Mouse (Mus musculus): ENCODE data around the gene Syt8. TPM values are rescaled to one million over a fixed set of nuclear protein-coding genes. Genes with fewer than 3 reads are reported as not detected.

The Syt8 gene
- polyA plus RNA-seq, 1 experiment from 2014 or later: not detected

- ATAC-seq (ENCODE audit: low read depth): no peak
- Histone ChIP-seq H3K27ac (no peak overlapping the region), H3K4me3 (replicated peaks) (no peak overlapping the region), H3K4me1 (replicated peaks) (peaks cover 14% of the 10 kb centered on the region), H3K36me3 (no peaks in the 10 kb centered on the region), H3K4me2 (no peak overlapping the region), H3K9me3 (replicated peaks) (no peaks in the 10 kb centered on the region), H3K27me3 (no peaks in the 10 kb centered on the region; the same call in 1 of the 2 replicates), H3K9ac (no peak overlapping the region)
- 70% methylated on average over 13 of the region's 13 CpGs for WGBS (ENCODE audit: insufficient replicate concordance)
- DNase-seq: no peak
Measured at GRCm38 (mm10) chr7:142476795-142477452, 42.3 kb downstream of the Syt8 start.

GRCm38 (mm10) chr7:142478001-142478400, 43.4 kb downstream of the Syt8 start:
- Histone ChIP-seq H3K9ac (no peak overlapping the region), H3K9me3 (replicated peaks) (no peaks in the 10 kb centered on the region), H3K4me3 (replicated peaks) (no peak overlapping the region), H3K27me3 (peaks cover 1% of the 10 kb centered on the region; the same call in 1 of the 2 replicates), H3K27ac (no peak overlapping the region), H3K4me1 (replicated peaks) (peaks cover 16% of the 10 kb centered on the region), H3K36me3 (no peaks in the 10 kb centered on the region), H3K4me2 (no peak overlapping the region)
- DNase-seq (no peak), ATAC-seq (ENCODE audit: low read depth) (no peak)
- WGBS (ENCODE audit: insufficient replicate concordance): 68% methylated on average over 6 of the region's 6 CpGs

GRCm38 (mm10) chr7:142478574-142478973, 43.9 kb downstream of the Syt8 start:
- Histone ChIP-seq H3K9ac (no peak overlapping the region), H3K36me3 (no peaks in the 10 kb centered on the region), H3K27ac (no peak overlapping the region), H3K4me3 (replicated peaks) (no peak overlapping the region), H3K9me3 (replicated peaks) (no peaks in the 10 kb centered on the region), H3K4me1 (replicated peaks) (peaks cover 16% of the 10 kb centered on the region), H3K4me2 (no peak overlapping the region), H3K27me3 (peaks cover 4% of the 10 kb centered on the region; the same call in 1 of the 2 replicates)
- ATAC-seq (ENCODE audit: low read depth) (no peak), DNase-seq (no peak)
- WGBS (ENCODE audit: insufficient replicate concordance): 63% methylated on average over 2 of the region's 2 CpGs

- peaks cover 16% of the 10 kb centered on the region for H3K4me1 ChIP-seq (replicated peaks)
- no peak overlapping the region for H3K4me3 ChIP-seq (replicated peaks)
- ATAC-seq (ENCODE audit: low read depth): no peak
- H3K27me3 ChIP-seq: peaks cover 4% of the 10 kb centered on the region; the same call in 1 of the 2 replicates
- no peak overlapping the region for H3K4me2 ChIP-seq
- H3K27ac ChIP-seq: no peak overlapping the region
- no peaks in the 10 kb centered on the region for H3K9me3 ChIP-seq (replicated peaks)
- no peak overlapping the region for H3K9ac ChIP-seq
- no peak for DNase-seq
- no peaks in the 10 kb centered on the region for H3K36me3 ChIP-seq
Measured at GRCm38 (mm10) chr7:142479307-142479706, 44.7 kb downstream of the Syt8 start.

- DNase-seq: no peak
- Histone ChIP-seq H3K27me3 (peaks cover 4% of the 10 kb centered on the region; the same call in 1 of the 2 replicates), H3K36me3 (no peaks in the 10 kb centered on the region), H3K9ac (no peak overlapping the region), H3K4me1 (replicated peaks) (peaks cover 16% of the 10 kb centered on the region), H3K9me3 (replicated peaks) (no peaks in the 10 kb centered on the region), H3K27ac (no peak overlapping the region), H3K4me3 (replicated peaks) (no peak overlapping the region), H3K4me2 (no peak overlapping the region)
- no peak for ATAC-seq (ENCODE audit: low read depth)
- 59% methylated on average over 3 of the region's 3 CpGs for WGBS (ENCODE audit: insufficient replicate concordance)
Measured at GRCm38 (mm10) chr7:142479886-142480285, 45.2 kb downstream of the Syt8 start.

GRCm38 (mm10) chr7:142480661-142481060, 46.0 kb downstream of the Syt8 start:
- WGBS (ENCODE audit: insufficient replicate concordance): 60% methylated on average over 3 of the region's 3 CpGs
- H3K9ac ChIP-seq: no peak overlapping the region
- no peaks in the 10 kb centered on the region for H3K36me3 ChIP-seq
- peaks cover 16% of the 10 kb centered on the region for H3K4me1 ChIP-seq (replicated peaks)
- no peaks in the 10 kb centered on the region for H3K9me3 ChIP-seq (replicated peaks)
- no peak for ATAC-seq (ENCODE audit: low read depth)
- no peak overlapping the region for H3K4me2 ChIP-seq
- no peak for DNase-seq
- H3K27ac ChIP-seq: peak overlapping the region; percentile 73; the same call in 1 of the 2 replicates
- peaks cover 6% of the 10 kb centered on the region; the same call in 1 of the 2 replicates for H3K27me3 ChIP-seq
- H3K4me3 ChIP-seq (replicated peaks): no peak overlapping the region

GRCm38 (mm10) chr7:142481186-142481567, 46.5 kb downstream of the Syt8 start:
- Histone ChIP-seq H3K4me3 (replicated peaks) (no peak overlapping the region), H3K9ac (peak overlapping the region; percentile 39; the same call in 1 of the 2 replicates)
- 15% methylated on average over 5 of the region's 5 CpGs for WGBS (ENCODE audit: insufficient replicate concordance)

GRCm38 (mm10) chr7:142481568-142482255, 47.1 kb downstream of the Syt8 start:
- Histone ChIP-seq H3K36me3 (no peaks in the 10 kb centered on the region), H3K4me1 (replicated peaks) (peaks cover 16% of the 10 kb centered on the region), H3K4me3 (replicated peaks) (no peak overlapping the region), H3K9ac (peak overlapping the region; percentile 39; the same call in 1 of the 2 replicates), H3K27ac (peak overlapping the region; percentile 73), H3K9me3 (replicated peaks) (no peaks in the 10 kb centered on the region), H3K4me2 (peak overlapping the region; percentile 41), H3K27me3 (peaks cover 8% of the 10 kb centered on the region; the same call in 1 of the 2 replicates)
- DNase-seq (no peak), ATAC-seq (ENCODE audit: low read depth) (peak; percentile 24)
- 11% methylated on average over 22 of the region's 22 CpGs for WGBS (ENCODE audit: insufficient replicate concordance)

More at GRCm38 (mm10) chr7:142481186-142481567, 46.5 kb downstream of the Syt8 start:
- Histone ChIP-seq H3K36me3 (no peaks in the 10 kb centered on the region), H3K4me2 (peak overlapping the region; percentile 41), H3K9me3 (replicated peaks) (no peaks in the 10 kb centered on the region), H3K27ac (peak overlapping the region; percentile 73), H3K27me3 (peaks cover 8% of the 10 kb centered on the region; the same call in 1 of the 2 replicates), H3K4me1 (replicated peaks) (peaks cover 16% of the 10 kb centered on the region)
- DNase-seq (peak; percentile 30), ATAC-seq (ENCODE audit: low read depth) (peak; percentile 15; the same call in 1 of the 2 replicates)

GRCm38 (mm10) chr7:142482256-142482609, 47.6 kb downstream of the Syt8 start:
- Histone ChIP-seq H3K9me3 (replicated peaks) (no peaks in the 10 kb centered on the region), H3K9ac (no peak overlapping the region), H3K27ac (peak overlapping the region; percentile 73), H3K4me2 (peak overlapping the region; percentile 41; the same call in 1 of the 2 replicates), H3K36me3 (no peaks in the 10 kb centered on the region), H3K27me3 (peaks cover 8% of the 10 kb centered on the region; the same call in 1 of the 2 replicates), H3K4me1 (replicated peaks) (peaks cover 16% of the 10 kb centered on the region), H3K4me3 (replicated peaks) (no peak overlapping the region)
- ATAC-seq (ENCODE audit: low read depth) (0 out of 2 replicates have a peak, but pooled peaks have one; percentile 14), DNase-seq (no peak)
- WGBS (ENCODE audit: insufficient replicate concordance): 45% methylated on average over 6 of the region's 6 CpGs

GRCm38 (mm10) chr7:142483136-142483535, 48.5 kb downstream of the Syt8 start:
- Histone ChIP-seq H3K4me2 (no peak overlapping the region), H3K36me3 (no peaks in the 10 kb centered on the region), H3K9ac (no peak overlapping the region), H3K27me3 (peaks cover 8% of the 10 kb centered on the region; the same call in 1 of the 2 replicates), H3K4me3 (replicated peaks) (no peak overlapping the region), H3K27ac (peak overlapping the region; percentile 73; the same call in 1 of the 2 replicates), H3K4me1 (replicated peaks) (peaks cover 20% of the 10 kb centered on the region), H3K9me3 (replicated peaks) (no peaks in the 10 kb centered on the region)
- DNase-seq (no peak), ATAC-seq (ENCODE audit: low read depth) (no peak)
- 59% methylated on average over 11 of the region's 11 CpGs for WGBS (ENCODE audit: insufficient replicate concordance)

- no peak overlapping the region for H3K27ac ChIP-seq
- H3K4me1 ChIP-seq (replicated peaks): peaks cover 20% of the 10 kb centered on the region
- no peak for DNase-seq
- H3K9me3 ChIP-seq (replicated peaks): no peaks in the 10 kb centered on the region
- no peak for ATAC-seq (ENCODE audit: low read depth)
- H3K9ac ChIP-seq: no peak overlapping the region
- H3K27me3 ChIP-seq: peaks cover 8% of the 10 kb centered on the region; the same call in 1 of the 2 replicates
- H3K4me2 ChIP-seq: no peak overlapping the region
- no peaks in the 10 kb centered on the region for H3K36me3 ChIP-seq
- H3K4me3 ChIP-seq (replicated peaks): no peak overlapping the region
- 48% methylated on average over 12 of the region's 12 CpGs for WGBS (ENCODE audit: insufficient replicate concordance)
Measured at GRCm38 (mm10) chr7:142484780-142485179, 50.1 kb downstream of the Syt8 start.
